Mouse (Mus musculus) CH12.LX (cell line): ENCODE measurements around the gene Rbfox1. TPM values are rescaled to one million over a fixed set of nuclear protein-coding genes. Genes with fewer than 3 reads are reported as not detected.

Experiments used
- DNase-seq: peaks from one replicate; pipeline ENCODE4 v3.0.0-alpha.2; 2013; ENCODE audit errors: extremely low read depth
- H3K27ac ChIP-seq: 2 replicates; pipeline ENCODE4 v1.5.1; 2012; ENCODE audit warnings: low read depth, mild to moderate bottlenecking, control low read depth, moderate library complexity; ENCODE audit not compliant: insufficient read depth
- H3K27me3 ChIP-seq: replicated peaks from 2 replicates; pipeline ENCODE3; 2012; ENCODE audit warnings: inconsistent platforms
- H3K36me3 ChIP-seq, 2 experiments: replicated peaks in 1 of 2; 2 replicates each; pipeline versions ENCODE3 to v1.6.1; 2012; ENCODE audit warnings: inconsistent platforms in 1 of 2, low read length in 1 of 2, mild to moderate bottlenecking in 1 of 2, mixed read lengths in 1 of 2, moderate library complexity in 1 of 2; ENCODE audit not compliant: control insufficient read depth in 1 of 2, insufficient read depth in 1 of 2
- H3K4me1 ChIP-seq, 2 experiments: 2 replicates each; pipeline ENCODE4 v1.6.1; 2012; ENCODE audit warnings: inconsistent platforms in 1 of 2, moderate library complexity in 1 of 2; ENCODE audit not compliant: insufficient read depth in 2 of 2, control insufficient read depth in 1 of 2
- H3K4me2 ChIP-seq: 2 replicates; pipeline ENCODE4 v1.6.1; 2012; ENCODE audit warnings: low read depth, mild to moderate bottlenecking, control low read depth; ENCODE audit not compliant: poor library complexity, insufficient read depth, severe bottlenecking
- H3K4me3 ChIP-seq, 3 experiments: fragments of 150-350 bp in 1 of 3; sonication (generic) in 1 of 3; replicated peaks in 1 of 3; 2 replicates each; pipeline versions ENCODE3 to v1.5.1; 2011 to 2012; ENCODE audit warnings: low read depth in 2 of 3, low read length in 2 of 3, mild to moderate bottlenecking in 2 of 3, moderate library complexity in 2 of 3, control low read depth in 1 of 3, improper control_type of control experiment in 1 of 3, inconsistent platforms in 1 of 3, mixed read lengths in 1 of 3; ENCODE audit not compliant: poor library complexity in 1 of 3
- H3K79me2 ChIP-seq: replicated peaks from 2 replicates; pipeline ENCODE4 v1.6.1; 2012; ENCODE audit warnings: mild to moderate bottlenecking, moderate library complexity; ENCODE audit not compliant: control insufficient read depth, poor library complexity, insufficient read depth, severe bottlenecking; ENCODE audit errors: extremely low read depth
- H3K9ac ChIP-seq: 2 replicates; pipeline ENCODE4 v1.6.1; 2012; ENCODE audit warnings: low read depth, mild to moderate bottlenecking, control low read depth, moderate library complexity; ENCODE audit not compliant: insufficient read depth
- H3K9me3 ChIP-seq: replicated peaks from 2 replicates; pipeline ENCODE3; 2012; ENCODE audit warnings: low read length, inconsistent platforms, mixed read lengths
- BHLHE40 ChIP-seq: IDR thresholded peaks from 2 replicates; pipeline ENCODE4 v1.6.1; 2011; ENCODE audit warnings: mild to moderate bottlenecking, low read depth, low read length, improper control_type of control experiment
- CTCF ChIP-seq, 2 experiments: IDR thresholded peaks in 1 of 2; conservative IDR thresholded peaks in 1 of 2; 2 replicates each; pipeline ENCODE4 v1.5.1; 2011 to 2012; ENCODE audit warnings: low read depth in 2 of 2, low read length in 2 of 2, improper control_type of control experiment in 1 of 2, inconsistent platforms in 1 of 2, mild to moderate bottlenecking in 1 of 2, moderate library complexity in 1 of 2
- E2F4 ChIP-seq: IDR thresholded peaks from 2 replicates; pipeline ENCODE4 v1.6.1; 2011; ENCODE audit warnings: low read depth, low read length, improper control_type of control experiment; ENCODE audit not compliant: insufficient replicate concordance
- ELF1 ChIP-seq: IDR thresholded peaks from 2 replicates; pipeline ENCODE4 v1.6.1; 2014; ENCODE audit warnings: low read depth, mild to moderate bottlenecking, inconsistent platforms, low read length, improper control_type of control experiment
- EP300 ChIP-seq: IDR thresholded peaks from 2 replicates; pipeline ENCODE4 v1.6.1; 2011; ENCODE audit warnings: low read length, improper control_type of control experiment
- ETS1 ChIP-seq: conservative IDR thresholded peaks from 2 replicates; pipeline ENCODE4 v1.6.1; 2012; ENCODE audit warnings: low read depth, mild to moderate bottlenecking, inconsistent platforms, low read length, improper control_type of control experiment, moderate library complexity
- GABPA ChIP-seq: IDR thresholded peaks from 2 replicates; pipeline ENCODE4 v1.6.1; 2012; ENCODE audit warnings: low read depth, low read length, improper control_type of control experiment, inconsistent platforms; ENCODE audit not compliant: insufficient replicate concordance
- HCFC1 ChIP-seq: IDR thresholded peaks from 2 replicates; pipeline ENCODE4 v1.6.1; 2012; ENCODE audit warnings: low read depth, mild to moderate bottlenecking, inconsistent platforms, low read length, improper control_type of control experiment
- JUN ChIP-seq: IDR thresholded peaks from 2 replicates; pipeline ENCODE4 v1.6.1; 2011; ENCODE audit warnings: low read depth, mild to moderate bottlenecking, low read length, improper control_type of control experiment, moderate library complexity; ENCODE audit not compliant: insufficient read depth
- KAT2A ChIP-seq: IDR thresholded peaks from 2 replicates; pipeline ENCODE4 v1.6.1; 2012; ENCODE audit warnings: low read length, improper control_type of control experiment, inconsistent platforms; ENCODE audit not compliant: insufficient replicate concordance
- MAFK ChIP-seq: IDR thresholded peaks from 2 replicates; pipeline ENCODE4 v1.6.1; 2011; ENCODE audit warnings: low read length, improper control_type of control experiment; ENCODE audit not compliant: insufficient replicate concordance
- MXI1 ChIP-seq: IDR thresholded peaks from 2 replicates; pipeline ENCODE4 v1.6.1; 2011; ENCODE audit warnings: mild to moderate bottlenecking, low read depth, low read length, improper control_type of control experiment
- NELFE ChIP-seq: IDR thresholded peaks from 2 replicates; pipeline ENCODE4 v1.6.1; 2011; ENCODE audit warnings: low read depth, low read length, improper control_type of control experiment
- NRF1 ChIP-seq: IDR thresholded peaks from 2 replicates; pipeline ENCODE4 v1.6.1; 2014; ENCODE audit warnings: low read depth, mild to moderate bottlenecking, inconsistent platforms, low read length, improper control_type of control experiment, moderate library complexity
- PAX5 ChIP-seq: IDR thresholded peaks from 2 replicates; pipeline ENCODE4 v1.6.1; 2012; ENCODE audit warnings: low read length, inconsistent platforms, mixed read lengths
- POLR2A ChIP-seq: IDR thresholded peaks from 2 replicates; pipeline ENCODE4 v1.6.1; 2011; ENCODE audit warnings: low read depth, mild to moderate bottlenecking, improper control_type of control experiment, low read length
- TBP ChIP-seq: conservative IDR thresholded peaks from 2 replicates; pipeline ENCODE4 v1.6.1; 2011; ENCODE audit warnings: low read depth, low read length, improper control_type of control experiment
- TCF12 ChIP-seq: IDR thresholded peaks from 2 replicates; pipeline ENCODE4 v1.6.1; 2014; ENCODE audit warnings: low read depth, mild to moderate bottlenecking, inconsistent platforms, low read length, improper control_type of control experiment
- USF2 ChIP-seq: conservative IDR thresholded peaks from 2 replicates; pipeline ENCODE4 v1.6.1; 2011; ENCODE audit warnings: low read depth, low read length, improper control_type of control experiment
- ZKSCAN1 ChIP-seq: IDR thresholded peaks from 2 replicates; pipeline ENCODE4 v1.6.1; 2012; ENCODE audit warnings: low read depth, inconsistent platforms, low read length, improper control_type of control experiment, borderline replicate concordance
- ZMIZ1 ChIP-seq: IDR thresholded peaks from 2 replicates; pipeline ENCODE4 v1.6.1; 2012; ENCODE audit warnings: low read depth, mild to moderate bottlenecking, inconsistent platforms, low read length, improper control_type of control experiment
- dilution Hi-C: fragments of 300-500 bp; cut with MboI; formaldehyde crosslinking; loops from 2 replicates; pipeline ENCODE4 v1.14.3; 2020; ENCODE audit warnings: low sequenced_read_pairs; ENCODE audit not compliant: extremely low pct_unique_long_range_greater_than_20kb, extremely low pct_ligation_motif_present
- in situ Hi-C: fragments of 300-500 bp; cut with MboI; formaldehyde crosslinking; loops from 3 replicates; pipeline ENCODE4 v1.14.3; 2019; ENCODE audit warnings: low sequenced_read_pairs, low pct_ligation_motif_present, low pct_unique_long_range_greater_than_20kb, mixed read lengths
- polyA plus RNA-seq: library from polyadenylated mRNA; unstranded; fragments of >175 nt; gene quantifications from 2 replicates; pipeline ENCODE4 v1.2.1, GENCODE M21; 2012; ENCODE audit warnings: low read depth; ENCODE audit not compliant: insufficient read length
- total RNA-seq, 2 experiments: library from RNA; depleted of rRNA; stranded (reverse); fragments of 300-350 nt in 1 of 2; fragments of >200 nt in 1 of 2; gene quantifications; 2 replicates each; pipeline ENCODE4 v1.2.3; 2012 to 2014

Rbfox1 gene
- total and polyA plus RNA-seq, 3 experiments: not detected

DNA sequence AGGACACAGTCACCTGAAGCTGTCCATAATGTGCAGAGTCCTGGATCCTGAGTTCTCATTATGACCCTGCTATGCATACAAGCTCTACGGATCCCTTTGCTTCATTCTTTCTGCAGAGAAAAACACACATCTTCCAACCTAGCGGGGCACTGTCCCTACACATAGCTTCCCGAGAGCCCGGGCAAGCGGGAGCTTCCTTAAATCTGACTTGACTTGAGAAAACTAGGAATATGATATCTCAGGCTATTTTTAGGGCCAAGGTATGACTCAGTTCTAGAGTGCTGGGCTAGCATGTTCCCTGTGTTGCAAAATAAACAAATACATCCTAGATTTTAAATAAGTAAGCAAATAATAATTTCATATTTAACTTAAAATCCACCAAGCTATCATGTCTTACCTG, 1244.4 kb downstream of the Rbfox1 start:
- peaks cover 83% of the 10 kb centered on the region for H3K9me3 ChIP-seq
- H3K4me3 ChIP-seq: no peak overlapping the region
- H3K27ac ChIP-seq: no peak overlapping the region
- TF ChIP-seq PAX5 (no peak), BHLHE40 (no peak), HCFC1 (no peak), ZKSCAN1 (no peak), JUN (no peak), NELFE (no peak), E2F4 (no peak), POLR2A (no peak), USF2 (no peak), ETS1 (no peak), MAFK (no peak), KAT2A (no peak), TBP (no peak), NRF1 (no peak), ELF1 (no peak), GABPA (no peak), EP300 (no peak), TCF12 (no peak), MXI1 (no peak), CTCF (conservative IDR thresholded peaks at IDR 0.05 in 1 of 2, IDR thresholded peaks at IDR 0.05 in 1 of 2; ENCODE audit: low read depth in 2 of 2, low read length in 2 of 2) (no peak)
- H3K4me1 ChIP-seq: no peaks in the 10 kb centered on the region
- no peaks in the 10 kb centered on the region for H3K36me3 ChIP-seq
- DNase-seq: no peak
- in situ Hi-C loops (no loop called here), dilution Hi-C loops (no loop called here)
- no peak overlapping the region for H3K4me2 ChIP-seq
- H3K27me3 ChIP-seq: no peaks in the 10 kb centered on the region
- H3K9ac ChIP-seq: no peak overlapping the region
- no peaks in the 10 kb centered on the region for H3K79me2 ChIP-seq

DNA sequence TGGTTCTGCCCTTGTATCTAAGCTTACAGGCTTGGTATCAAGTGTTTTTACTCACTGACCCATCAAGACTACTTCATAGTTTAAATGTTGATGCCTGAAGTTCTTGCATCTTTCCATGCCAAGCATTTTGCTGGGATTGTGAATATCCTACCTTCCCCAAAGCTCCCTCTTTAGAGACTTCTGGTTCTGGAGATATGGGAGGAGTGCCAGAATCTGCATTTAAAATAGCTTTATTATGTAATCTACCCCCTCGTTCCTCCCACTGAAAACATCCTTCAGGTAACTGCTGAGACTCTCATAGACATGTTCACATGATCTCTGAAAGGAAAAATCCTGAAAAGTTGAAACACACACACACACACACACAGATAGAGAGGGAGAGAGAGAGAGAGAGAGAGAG, 1247.3 kb downstream of the Rbfox1 start:
- in situ Hi-C loops: no loop called here
- dilution Hi-C loops: no loop called here
- no peak overlapping the region for H3K4me3 ChIP-seq

More for the DNA sequence above, 1247.3 kb downstream of the Rbfox1 start:
- TF ChIP-seq MXI1 (no peak), ZMIZ1 (no peak), ETS1 (no peak), ZKSCAN1 (no peak), POLR2A (no peak), EP300 (no peak), USF2 (no peak), NELFE (no peak)
- TF ChIP-seq, all 38 proteins: peak for 0
- H3K9ac ChIP-seq: no peak overlapping the region
- peaks cover 82% of the 10 kb centered on the region for H3K9me3 ChIP-seq
- H3K27ac ChIP-seq: no peak overlapping the region
- H3K79me2 ChIP-seq: no peaks in the 10 kb centered on the region
- H3K4me2 ChIP-seq: no peak overlapping the region
- no peaks in the 10 kb centered on the region for H3K4me1 ChIP-seq
- H3K36me3 ChIP-seq: no peaks in the 10 kb centered on the region
- no peak for DNase-seq
- no peaks in the 10 kb centered on the region for H3K27me3 ChIP-seq
